Mouse (Mus musculus) kidney, embryonic 14.5 days (tissue): ENCODE data around the gene Olfr38. TPM values are rescaled to one million over a fixed set of nuclear protein-coding genes. Genes with fewer than 3 reads are reported as not detected.

Experiments used
- ATAC-seq: fragments of 200-750 bp; cut with Nextera tagmentation; 2 replicates; pipeline ENCODE4 v1.8.0; 2017; ENCODE audit warnings: moderate number of reproducible peaks, mild to moderate bottlenecking, moderate TSS enrichment, moderate library complexity; ENCODE audit not compliant: low FRiP score, low TSS enrichment
- H3K27ac ChIP-seq: fragments of 300-500 bp; sonication (generic); 2 replicates; pipeline ENCODE4 v1.5.1; 2014; ENCODE audit warnings: low read depth, mild to moderate bottlenecking, low read length, moderate library complexity, mixed read lengths
- H3K27me3 ChIP-seq: fragments of 300-500 bp; sonication (generic); 2 replicates; pipeline ENCODE4 v1.6.1; 2014; ENCODE audit warnings: mild to moderate bottlenecking, low read length; ENCODE audit not compliant: control insufficient read depth, insufficient read depth
- H3K36me3 ChIP-seq: fragments of 300-500 bp; sonication (generic); 2 replicates; pipeline ENCODE4 v1.6.1; 2014; ENCODE audit warnings: low read length, mixed read lengths; ENCODE audit not compliant: control insufficient read depth, insufficient read depth
- H3K4me1 ChIP-seq: fragments of 300-500 bp; sonication (generic); 2 replicates; pipeline ENCODE4 v1.6.1; 2014; ENCODE audit warnings: low read length, mixed read lengths; ENCODE audit not compliant: control insufficient read depth, insufficient read depth
- H3K4me2 ChIP-seq: fragments of 300-500 bp; sonication (generic); replicated peaks from 2 replicates; pipeline ENCODE4 v1.6.1; 2014; ENCODE audit warnings: low read depth, mild to moderate bottlenecking, low read length
- H3K4me3 ChIP-seq: fragments of 300-500 bp; sonication (generic); 2 replicates; pipeline ENCODE4 v1.5.1; 2014; ENCODE audit warnings: mild to moderate bottlenecking, low read length
- H3K9ac ChIP-seq: fragments of 300-500 bp; sonication (generic); 2 replicates; pipeline ENCODE4 v1.6.1; 2014; ENCODE audit warnings: low read depth, mild to moderate bottlenecking, low read length, moderate library complexity
- H3K9me3 ChIP-seq: fragments of 300-500 bp; sonication (generic); 2 replicates; pipeline ENCODE4 v1.6.1; 2016; ENCODE audit warnings: low read length; ENCODE audit not compliant: control insufficient read depth
- WGBS: fragments of 180-500 bp; shearing (Covaris S2); extraction: QIAGEN DNeasy Blood & Tissue Kit; methylation state at CpG from one replicate; pipeline ENCODE4 v1.1.7; 2014; 5-methylcytosine and 5-hydroxymethylcytosine counted together
- polyA plus RNA-seq: library from polyadenylated mRNA; unstranded; fragments of >200 nt; fragmentation: Nextera tagmentation; extraction: Ambion mirVana; gene quantifications from 2 replicates; pipeline ENCODE4 v1.2.1, GENCODE M21; 2014

The Olfr38 gene
- polyA plus RNA-seq = not detected in 2 replicates

DNA sequence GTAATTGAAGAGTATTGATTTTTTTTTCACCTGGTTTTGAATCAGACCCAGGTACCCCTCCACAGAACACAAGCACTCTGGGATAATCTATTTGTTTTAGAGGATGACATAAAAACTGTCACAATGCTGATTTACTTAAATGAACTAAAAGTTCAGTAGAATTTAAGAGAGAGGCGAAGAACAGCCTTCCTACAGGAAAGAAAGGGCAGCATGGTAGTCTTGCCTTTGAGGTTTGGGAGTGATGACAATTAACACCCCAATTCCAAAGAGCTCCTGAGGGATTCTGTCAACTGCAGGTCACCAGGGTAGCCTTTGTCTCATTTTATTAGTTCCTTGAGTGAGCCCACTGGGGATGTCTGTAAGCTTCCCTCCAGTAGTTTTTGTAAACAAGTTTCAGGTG lies at the start of gene Olfr38:
Gene Olfr38 (plus strand): TSS at position 301 of the 400 bp plus-strand sequence.
- H3K27me3 ChIP-seq = no peaks in the 10 kb centered on the region
- H3K27ac ChIP-seq = no peak within 1 kb of the TSS
- H3K4me3 ChIP-seq = no peak within 1 kb of the TSS
- H3K36me3 ChIP-seq = no peaks in the 10 kb centered on the region
- ATAC-seq = no peak
- no peaks in the 10 kb centered on the region for H3K4me1 ChIP-seq
- H3K9me3 ChIP-seq = no peaks in the 10 kb centered on the region
- no peak within 1 kb of the TSS for H3K9ac ChIP-seq
- no peak within 1 kb of the TSS for H3K4me2 ChIP-seq
- 53% methylated on average over 1 of the region's 1 CpGs for WGBS

DNA sequence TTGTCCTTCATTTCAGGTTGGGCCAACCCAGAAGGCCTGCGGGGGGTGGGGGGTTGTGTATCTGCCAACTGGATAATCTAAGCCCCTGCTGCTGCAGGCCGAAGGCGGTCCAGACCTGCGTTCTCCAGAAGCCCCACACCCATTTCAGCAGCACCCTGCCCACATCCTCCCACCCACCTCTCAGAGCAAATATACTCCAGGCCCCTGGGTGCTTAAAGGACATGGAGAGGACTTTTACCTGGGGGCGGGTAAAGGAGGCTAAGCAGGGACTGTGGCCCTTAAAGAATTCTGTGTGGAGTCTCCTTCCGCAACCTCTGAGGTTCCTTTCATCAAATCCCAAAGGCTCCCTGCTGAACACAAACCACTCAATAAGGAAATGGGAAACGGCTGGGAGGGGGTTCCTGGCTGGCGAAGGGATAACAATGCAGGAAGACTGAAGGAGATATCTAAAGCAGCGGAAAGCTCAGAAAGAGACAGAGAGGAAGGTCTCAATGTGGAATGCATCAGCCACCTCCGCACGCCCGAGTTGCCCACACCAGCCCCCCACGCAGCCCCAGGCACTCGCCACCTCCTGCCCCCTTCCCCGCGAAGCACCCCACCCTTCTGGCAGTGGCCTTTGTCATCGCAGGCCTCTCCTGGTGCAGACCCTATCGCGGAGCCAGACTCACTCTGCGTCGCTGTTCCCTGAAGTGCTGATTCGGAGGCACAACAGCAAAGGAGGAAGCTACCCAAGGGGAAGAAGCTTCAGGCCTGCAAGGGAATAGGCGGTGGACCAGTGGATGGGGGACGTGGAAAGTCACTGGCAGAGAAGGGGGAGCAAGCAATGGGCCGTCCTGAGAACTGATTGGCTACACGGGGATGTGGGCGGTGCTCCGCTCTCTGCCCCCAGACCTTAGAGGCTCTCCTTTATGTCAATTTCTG lies 46.7 kb upstream of the Olfr38 start, which contains the start of gene Tcaf1:
Gene Tcaf1 (minus strand): TSS at position 798 of the 921 bp plus-strand sequence.
- Histone ChIP-seq H3K4me2 (peak within 1 kb of the TSS; percentile 76), H3K27ac (peak within 1 kb of the TSS; percentile 71), H3K9ac (peak within 1 kb of the TSS; percentile 78), H3K27me3 (no peaks in the 10 kb centered on the region), H3K9me3 (no peaks in the 10 kb centered on the region), H3K4me1 (no peaks in the 10 kb centered on the region), H3K36me3 (no peaks in the 10 kb centered on the region), H3K4me3 (peak within 1 kb of the TSS; percentile 77)
- WGBS = 2% methylated on average over 28 of the region's 28 CpGs
- ATAC-seq = peak; percentile 100

DNA sequence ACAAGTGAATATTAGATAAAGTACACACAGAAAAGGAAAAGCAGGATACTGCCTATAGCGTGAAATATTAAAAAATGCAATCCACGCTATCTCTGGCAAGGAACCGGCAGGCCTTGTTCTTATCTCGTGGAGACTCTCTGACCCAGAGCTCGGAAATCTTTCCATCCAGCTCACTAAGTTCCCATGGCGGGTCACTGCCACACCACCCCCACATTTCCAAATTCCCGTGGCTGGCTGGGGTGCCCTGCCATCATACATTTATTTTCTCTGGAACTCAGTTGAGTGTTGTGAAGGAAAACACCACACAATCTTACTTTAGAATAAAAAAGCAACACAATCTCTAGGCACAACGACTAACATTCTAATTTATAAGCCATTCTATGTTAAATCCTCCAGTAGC lies 41.5 kb upstream of the Olfr38 start:
- Histone ChIP-seq H3K4me3 (no peak overlapping the region), H3K9ac (no peak overlapping the region), H3K4me1 (no peaks in the 10 kb centered on the region), H3K9me3 (no peaks in the 10 kb centered on the region), H3K36me3 (no peaks in the 10 kb centered on the region), H3K4me2 (no peak overlapping the region), H3K27ac (no peak overlapping the region), H3K27me3 (no peaks in the 10 kb centered on the region)
- ATAC-seq = no peak
- WGBS = 73% methylated on average over 8 of the region's 8 CpGs

DNA sequence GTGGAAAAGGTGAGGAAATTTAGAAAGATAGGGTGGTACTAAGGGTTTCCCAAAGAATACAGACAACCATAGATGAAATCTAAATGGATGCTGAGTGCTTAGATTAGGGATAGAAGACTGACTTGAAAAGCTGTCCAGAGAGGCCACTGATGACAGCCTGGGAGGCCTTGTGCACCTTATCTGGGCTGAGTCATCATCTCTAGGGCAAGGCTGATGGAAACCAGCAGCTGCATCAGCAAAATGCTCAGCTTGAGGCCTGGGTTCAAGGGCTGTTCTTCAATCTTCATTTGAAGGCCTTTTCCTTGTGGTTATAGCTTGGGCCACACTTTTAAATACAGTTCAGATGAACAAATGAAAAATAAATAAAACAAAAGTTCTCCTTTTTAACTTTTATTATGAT lies 38.2 kb upstream of the Olfr38 start:
- no peak for ATAC-seq
- Histone ChIP-seq H3K4me1 (no peaks in the 10 kb centered on the region), H3K4me3 (no peak overlapping the region), H3K4me2 (no peak overlapping the region), H3K36me3 (no peaks in the 10 kb centered on the region), H3K27me3 (no peaks in the 10 kb centered on the region), H3K9me3 (no peaks in the 10 kb centered on the region), H3K27ac (no peak overlapping the region), H3K9ac (no peak overlapping the region)

DNA sequence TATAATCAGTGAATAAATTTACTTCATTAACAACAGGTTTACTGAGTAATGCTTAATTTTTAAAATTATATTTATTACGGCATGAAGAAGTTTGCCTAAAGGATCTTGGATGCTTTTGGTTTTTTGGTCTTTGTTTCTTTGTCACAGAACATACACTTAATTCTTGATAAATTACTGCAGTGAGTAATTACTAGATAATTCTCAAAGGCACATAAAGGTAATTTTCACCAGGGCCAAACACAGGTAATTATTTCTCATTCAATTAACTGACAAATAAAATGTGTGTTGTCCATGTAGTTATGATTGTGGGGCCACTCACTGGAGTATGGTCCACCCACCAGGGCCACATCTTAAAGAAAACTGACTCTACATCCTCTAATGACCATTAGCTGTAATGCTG lies 17.1 kb upstream of the Olfr38 start, which contains the start of gene Olfr453:
Gene Olfr453 (plus strand): TSS at position 301 of the 400 bp plus-strand sequence.
- Histone ChIP-seq H3K9me3 (no peaks in the 10 kb centered on the region), H3K4me2 (no peak within 1 kb of the TSS), H3K4me3 (no peak within 1 kb of the TSS), H3K36me3 (no peaks in the 10 kb centered on the region), H3K9ac (no peak within 1 kb of the TSS), H3K27me3 (no peaks in the 10 kb centered on the region), H3K4me1 (no peaks in the 10 kb centered on the region), H3K27ac (no peak within 1 kb of the TSS)
- ATAC-seq = no peak
- WGBS = 98% methylated on average over 1 of the region's 1 CpGs

DNA sequence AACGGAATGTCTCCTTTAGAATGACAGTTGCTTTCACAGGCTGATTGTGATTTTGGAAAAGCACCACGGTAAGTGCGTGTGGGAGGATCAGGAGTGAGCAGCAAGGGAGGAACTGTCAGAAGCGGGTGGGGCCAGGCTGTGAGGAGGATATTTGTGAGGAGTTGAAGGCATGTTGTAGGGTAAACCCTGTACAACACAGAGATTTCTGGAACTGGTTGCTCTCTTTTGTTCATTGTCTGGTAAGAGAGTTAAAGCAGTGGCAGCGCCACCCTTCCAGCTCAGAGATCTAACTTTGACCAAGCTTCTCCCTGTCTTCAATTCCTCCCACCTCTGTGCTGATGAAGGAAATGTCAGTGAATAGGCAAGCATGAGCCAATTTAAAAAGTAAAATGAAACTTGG lies 13.9 kb upstream of the Olfr38 start:
- H3K9ac ChIP-seq = no peak overlapping the region
- H3K4me2 ChIP-seq = no peak overlapping the region
- ATAC-seq = no peak
- no peaks in the 10 kb centered on the region for H3K27me3 ChIP-seq
- no peak overlapping the region for H3K27ac ChIP-seq
- H3K36me3 ChIP-seq = no peaks in the 10 kb centered on the region
- H3K4me1 ChIP-seq = no peaks in the 10 kb centered on the region
- H3K4me3 ChIP-seq = no peak overlapping the region
- no peaks in the 10 kb centered on the region for H3K9me3 ChIP-seq
- 61% methylated on average over 5 of the region's 5 CpGs for WGBS

DNA sequence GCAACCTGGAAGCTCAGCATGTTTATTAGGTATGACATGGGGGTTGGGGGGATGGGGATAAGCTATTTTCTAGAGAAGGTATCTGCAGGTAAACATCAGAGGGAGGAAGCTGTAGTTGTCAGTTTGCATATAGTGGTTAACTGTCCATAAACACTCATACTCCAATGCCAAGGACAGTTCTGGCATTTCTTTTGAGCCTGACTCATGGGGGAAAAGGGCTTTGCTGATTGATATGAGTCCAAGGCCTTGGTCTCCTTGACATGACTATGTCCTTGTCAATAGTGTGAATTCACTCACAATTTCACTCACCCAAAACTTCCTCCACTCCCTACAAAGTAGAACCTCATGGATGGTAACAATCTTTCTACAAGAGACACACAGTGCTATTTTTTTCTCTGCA lies 8.4 kb upstream of the Olfr38 start:
- no peak overlapping the region for H3K4me2 ChIP-seq
- H3K4me1 ChIP-seq = no peaks in the 10 kb centered on the region
- no peak overlapping the region for H3K4me3 ChIP-seq
- H3K9me3 ChIP-seq = no peaks in the 10 kb centered on the region
- no peak overlapping the region for H3K9ac ChIP-seq
- H3K27ac ChIP-seq = no peak overlapping the region
- ATAC-seq = no peak
- no peaks in the 10 kb centered on the region for H3K36me3 ChIP-seq
- no peaks in the 10 kb centered on the region for H3K27me3 ChIP-seq

DNA sequence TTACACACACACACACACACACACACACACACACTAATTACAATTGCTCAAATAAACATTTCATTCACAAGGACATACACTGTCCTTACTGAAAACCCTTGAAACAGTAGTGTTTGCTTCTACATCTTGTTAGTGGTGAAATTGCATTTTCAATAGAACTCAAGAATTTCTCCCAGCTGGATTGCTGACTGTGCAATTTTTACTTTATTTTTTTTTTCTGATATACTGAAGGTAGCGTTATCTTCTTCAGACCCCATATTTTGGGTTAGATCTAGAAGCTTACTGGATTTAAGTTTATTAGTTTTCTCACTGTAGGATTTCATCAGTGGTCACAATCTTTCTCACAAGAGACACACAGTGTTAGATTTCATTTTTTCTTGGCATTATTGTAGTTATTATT lies 20.9 kb downstream of the Olfr38 start:
- Histone ChIP-seq H3K4me3 (no peak overlapping the region), H3K9ac (no peak overlapping the region), H3K4me2 (no peak overlapping the region), H3K27me3 (no peaks in the 10 kb centered on the region), H3K4me1 (no peaks in the 10 kb centered on the region), H3K36me3 (no peaks in the 10 kb centered on the region), H3K27ac (no peak overlapping the region), H3K9me3 (no peaks in the 10 kb centered on the region)
- no peak for ATAC-seq
- 94% methylated on average over 1 of the region's 1 CpGs for WGBS

DNA sequence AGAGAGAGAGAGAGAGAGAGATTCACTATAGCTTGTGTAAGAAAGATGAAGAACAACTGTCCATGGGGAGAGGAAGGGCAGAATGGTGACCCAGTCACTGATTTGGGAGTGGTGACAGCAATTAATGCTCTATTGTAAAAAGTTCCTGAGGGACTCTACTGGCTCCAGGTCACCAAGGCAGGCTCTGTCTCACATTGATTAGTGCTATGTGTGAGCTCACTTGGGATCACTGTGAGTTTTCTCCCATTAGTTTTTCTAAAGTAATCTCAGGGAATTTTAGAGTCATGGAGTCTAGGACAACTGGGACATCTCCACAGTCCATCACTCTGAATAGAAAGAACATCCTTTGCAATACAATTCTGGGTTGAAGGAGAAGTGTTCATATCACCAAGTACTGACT lies 28.6 kb downstream of the Olfr38 start, which contains the start of gene Olfr452:
Gene Olfr452 (plus strand): TSS at position 301 of the 400 bp plus-strand sequence.
- no peak within 1 kb of the TSS for H3K9ac ChIP-seq
- H3K9me3 ChIP-seq = no peaks in the 10 kb centered on the region
- ATAC-seq = no peak
- H3K4me3 ChIP-seq = no peak within 1 kb of the TSS
- H3K27me3 ChIP-seq = no peaks in the 10 kb centered on the region
- H3K4me2 ChIP-seq = no peak within 1 kb of the TSS
- H3K36me3 ChIP-seq = no peaks in the 10 kb centered on the region
- no peaks in the 10 kb centered on the region for H3K4me1 ChIP-seq
- no peak within 1 kb of the TSS for H3K27ac ChIP-seq
